Mouse (Mus musculus) erythroblast, adult 5-6 weeks (primary cell): ENCODE measurements around the gene Draxin. TPM values are rescaled to one million over a fixed set of nuclear protein-coding genes. Genes with fewer than 3 reads are reported as not detected.
A peak's percentile ranks its signal among the peaks of the same experiment; 100 is the strongest.
"Not testable (repeated sequence)": the region's sequence is repeated elsewhere in the genome, so short reads cannot be mapped to it uniquely, and the experiment has no call there.

Experiments used
- ATAC-seq: replicated peaks from 2 replicates; pipeline ENCODE4 v1.8.0; 2016; ENCODE audit warnings: moderate number of reproducible peaks, mild to moderate bottlenecking, moderate TSS enrichment, inconsistent platforms; ENCODE audit not compliant: poor library complexity, low FRiP score, severe bottlenecking
- total RNA-seq, 2 experiments: library from RNA; stranded (forward) in 1 of 2; stranded (reverse) in 1 of 2; fragments of 150-400 nt in 1 of 2; fragments of 200-764, 138-1000 nt in 1 of 2; gene quantifications; 2 replicates each; pipeline versions ENCODE4 v1.2.3 to v1.2.4; 2015 to 2017; ENCODE audit warnings: low replicate concordance in 2 of 2

Gene Draxin
- total RNA-seq, 2 experiments from 2014 or later: not detected

DNA sequence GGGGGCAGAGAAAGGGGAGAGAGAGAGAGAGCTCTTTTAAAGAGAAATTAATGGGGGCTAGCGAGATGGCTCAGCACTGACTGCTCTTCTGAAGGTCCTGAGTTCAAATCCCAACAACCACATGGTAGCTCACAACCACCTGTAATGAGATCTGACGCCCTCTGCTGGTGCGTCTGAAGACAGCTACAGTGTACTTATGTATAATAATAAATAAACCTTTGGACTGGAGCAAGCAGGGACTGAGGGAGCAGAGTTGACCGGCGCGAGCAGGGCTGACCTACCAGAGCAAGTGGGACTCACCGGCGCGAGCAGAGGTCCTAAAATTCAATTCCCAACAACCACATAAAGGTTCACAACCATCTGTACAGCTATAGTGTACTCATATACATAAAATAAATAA, 10.9 kb downstream of the Draxin start:
- not testable (repeated sequence) for ATAC-seq

DNA sequence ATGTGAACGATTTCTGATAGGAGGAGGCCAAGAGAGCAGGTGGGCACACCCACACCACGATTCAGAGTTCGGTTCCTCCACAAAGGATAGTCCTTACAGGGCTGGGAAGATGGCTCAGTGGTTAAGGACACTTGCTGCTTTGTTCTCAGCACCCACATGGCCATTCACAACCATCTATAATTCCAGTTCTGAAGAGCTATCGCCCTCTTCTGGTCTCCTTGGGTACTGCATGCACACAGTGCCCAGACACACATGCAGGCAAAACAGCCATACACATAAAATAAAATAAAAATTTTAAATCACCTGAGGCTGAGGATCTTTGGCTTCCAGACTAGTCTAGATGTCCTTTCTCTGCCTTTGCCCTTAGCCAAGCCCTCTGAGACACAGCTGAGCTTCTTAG, 13.1 kb downstream of the Draxin start:
- no peak for ATAC-seq

GRCm38 (mm10) chr4:148116657-148117056, 13.8 kb downstream of the Draxin start:
- ATAC-seq: no peak

DNA sequence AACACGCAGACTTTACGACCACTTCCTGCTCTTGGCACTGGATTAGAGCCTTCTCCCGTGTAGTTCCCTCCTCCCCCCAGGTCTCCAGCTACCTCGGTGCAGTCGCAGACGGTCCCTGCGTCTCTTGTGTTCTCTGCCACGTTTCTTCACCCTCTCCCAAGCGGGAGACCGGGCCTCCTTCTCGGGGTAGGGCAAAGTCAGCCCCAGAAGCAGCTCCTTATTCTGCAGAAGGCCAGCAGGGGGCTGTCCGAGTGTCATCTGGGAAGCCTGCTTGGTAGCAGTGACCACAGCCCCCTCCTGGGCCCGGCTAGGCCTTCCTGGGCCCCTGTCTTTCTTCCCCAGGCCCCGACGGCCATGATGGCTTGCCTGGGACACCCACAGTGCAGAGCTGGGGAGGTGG, 15.0 kb downstream of the Draxin start:
- ATAC-seq: no peak

DNA sequence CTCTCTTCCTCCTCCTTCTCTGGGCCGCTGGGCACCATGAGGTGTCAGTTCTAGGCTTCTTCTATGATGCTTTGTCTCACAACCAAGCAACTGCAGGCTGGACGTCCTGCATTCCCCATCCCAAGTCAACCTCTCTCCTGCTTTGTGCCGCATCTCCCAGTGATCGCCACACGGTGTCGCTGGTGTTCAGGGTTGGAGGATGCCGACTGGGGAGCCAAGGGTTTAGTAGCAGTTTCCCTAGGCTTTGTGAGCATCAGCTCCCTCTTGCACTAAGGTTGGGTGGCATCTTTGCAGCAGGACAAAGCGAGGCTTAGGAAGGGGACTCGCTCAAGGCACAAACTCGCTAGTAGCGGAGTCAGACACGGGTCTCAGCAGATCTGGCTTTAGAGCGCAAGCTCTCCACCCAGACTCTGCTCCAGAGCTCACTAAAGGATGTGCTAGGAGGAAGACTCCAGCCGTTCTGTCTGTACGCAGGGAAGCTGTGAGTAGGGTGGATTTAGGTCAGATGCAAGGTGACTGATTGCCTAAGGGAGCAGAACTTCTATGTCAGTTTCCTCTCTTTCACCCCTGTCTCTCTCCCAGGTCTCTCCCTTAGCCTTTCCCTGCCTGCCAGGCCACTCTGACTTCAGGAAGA, 15.6 kb downstream of the Draxin start:
- ATAC-seq: peak; percentile 81

GRCm38 (mm10) chr4:148112519-148112918, 18.0 kb downstream of the Draxin start:
- ATAC-seq: no peak

- no peak for ATAC-seq
These were observed 21.3 kb downstream of the Draxin start for GRCm38 (mm10) chr4:148109215-148109614.

DNA sequence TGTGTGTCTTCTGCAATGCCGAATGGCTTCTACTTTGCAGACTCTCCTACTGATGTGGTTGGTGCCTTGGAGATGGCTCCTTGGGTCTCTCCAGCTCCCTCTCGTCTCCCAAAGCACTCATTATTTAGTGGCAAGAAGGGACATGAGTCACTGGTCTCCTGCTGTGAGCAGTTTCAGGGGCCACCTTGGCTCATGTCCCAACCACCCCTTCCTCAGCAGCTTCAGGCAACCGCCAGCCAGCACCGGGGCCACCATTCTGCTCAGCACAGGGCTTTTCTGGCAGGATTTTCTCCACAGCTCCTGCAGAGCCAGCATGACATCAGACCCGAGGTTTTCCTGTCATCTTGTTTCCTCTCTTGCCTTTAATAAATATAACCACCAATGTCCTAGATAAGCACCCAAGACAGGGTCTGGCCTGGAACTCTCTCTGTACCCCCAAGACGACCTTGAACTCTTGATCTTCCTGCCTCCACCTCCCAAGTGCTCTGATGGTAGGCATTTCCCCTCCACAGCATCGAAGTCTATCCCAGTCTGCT, 21.9 kb downstream of the Draxin start:
- no peak for ATAC-seq

- no peak for ATAC-seq
These were observed 22.7 kb downstream of the Draxin start for GRCm38 (mm10) chr4:148107621-148108291.

DNA sequence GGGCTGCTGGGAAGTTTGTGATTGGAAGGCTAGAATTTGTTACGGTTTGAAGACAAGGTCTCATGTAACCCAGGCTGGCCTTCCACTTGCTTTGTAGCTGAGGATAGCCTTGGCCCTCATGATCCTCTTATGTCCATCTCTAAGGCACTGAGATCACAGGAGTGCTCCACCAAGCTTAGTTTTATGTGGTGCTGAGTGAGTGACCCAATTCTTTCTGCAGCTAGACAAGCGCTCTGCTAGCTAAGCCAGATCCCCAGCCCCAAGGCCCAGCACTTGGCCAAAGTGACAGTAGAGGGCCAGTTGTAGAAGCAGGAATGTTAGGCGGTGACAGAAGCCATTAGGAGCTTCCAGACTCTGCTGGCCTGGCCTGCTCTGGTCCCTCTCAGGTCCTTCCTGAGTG, 26.4 kb downstream of the Draxin start:
- ATAC-seq: no peak

DNA sequence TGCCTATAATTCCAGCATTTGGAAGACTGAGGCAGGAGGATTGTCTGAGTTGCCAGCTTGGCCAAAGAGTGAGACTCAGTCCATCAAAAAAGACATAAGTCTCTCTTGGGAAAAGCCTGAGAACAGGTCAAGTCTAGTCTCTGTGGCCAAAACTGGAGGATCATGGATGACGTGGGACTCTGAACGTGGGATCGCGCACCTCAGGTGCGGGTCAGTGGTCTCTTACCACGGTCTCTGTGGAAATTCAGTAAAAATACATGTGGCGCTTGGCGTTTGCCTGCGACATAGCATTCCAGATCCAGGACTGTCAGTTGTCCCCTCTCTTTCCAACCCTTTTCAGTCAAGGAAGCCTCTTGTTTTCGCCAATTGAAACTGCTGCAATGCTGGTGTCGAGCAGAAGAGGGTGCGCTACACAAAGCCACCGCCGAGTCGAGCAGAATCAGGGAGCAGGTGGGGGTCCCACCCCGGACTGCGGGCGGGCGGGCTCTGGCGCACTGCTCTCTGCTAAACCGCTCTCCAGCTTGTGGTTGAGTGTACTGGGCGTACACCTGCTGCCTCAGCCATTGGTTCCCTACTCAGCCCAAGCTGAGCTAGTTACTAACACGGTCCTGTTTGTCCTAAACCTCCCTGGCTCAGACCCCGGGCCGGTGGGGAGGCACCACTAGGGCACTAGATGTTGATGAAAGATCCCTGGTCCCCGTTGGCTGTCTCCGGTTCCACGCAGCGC, 28.5 kb downstream of the Draxin start:
- ATAC-seq: no peak

GRCm38 (mm10) chr4:148098666-148099065, 31.8 kb downstream of the Draxin start:
- ATAC-seq: no peak

- no peak for ATAC-seq
These were observed 32.6 kb downstream of the Draxin start for GRCm38 (mm10) chr4:148097936-148098335.

GRCm38 (mm10) chr4:148095081-148095480, 35.4 kb downstream of the Draxin start:
- no peak for ATAC-seq

DNA sequence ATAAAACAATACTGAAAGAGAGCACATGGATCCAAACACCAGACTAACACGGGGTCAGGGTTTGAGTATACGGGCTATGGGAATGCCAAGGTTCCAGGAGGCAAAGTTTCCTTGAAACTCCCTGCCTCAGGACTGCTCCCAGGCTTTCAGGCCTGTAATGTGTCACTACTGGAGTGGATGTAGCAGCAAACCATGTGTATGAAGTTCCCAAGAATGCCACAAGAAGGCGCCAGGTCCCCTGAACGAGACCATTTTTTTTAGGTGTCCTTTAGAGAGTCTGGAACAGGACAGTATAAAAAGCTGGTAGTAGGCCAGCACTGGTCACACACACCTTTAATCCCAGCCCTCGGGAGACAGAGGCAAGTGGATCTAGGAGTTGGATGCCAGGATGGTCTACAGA, 36.3 kb downstream of the Draxin start:
- ATAC-seq: no peak

GRCm38 (mm10) chr4:148092551-148093271, 37.8 kb downstream of the Draxin start:
- no peak for ATAC-seq

DNA sequence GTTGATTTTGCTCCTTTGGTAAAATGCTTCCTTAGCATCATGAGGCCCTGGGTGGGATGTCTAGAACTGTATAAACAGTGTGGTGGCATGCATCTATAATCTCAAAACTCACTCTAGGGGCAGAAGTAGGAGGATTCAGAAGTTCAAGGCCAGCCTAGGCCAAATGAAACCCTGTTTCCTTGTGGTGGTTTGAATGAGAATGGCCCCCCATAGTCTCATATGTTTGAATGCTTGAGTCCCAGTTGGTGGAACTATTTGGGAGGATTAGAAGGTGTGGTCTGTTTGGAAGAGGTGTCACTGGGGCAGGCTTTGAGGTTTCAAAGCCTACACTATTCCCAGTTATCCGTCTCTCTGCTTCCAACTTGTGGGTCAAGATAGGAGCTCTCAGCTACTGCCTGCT, 39.3 kb downstream of the Draxin start:
- ATAC-seq: no peak

- ATAC-seq: no peak
These were observed 41.3 kb downstream of the Draxin start for GRCm38 (mm10) chr4:148089166-148089565.

DNA sequence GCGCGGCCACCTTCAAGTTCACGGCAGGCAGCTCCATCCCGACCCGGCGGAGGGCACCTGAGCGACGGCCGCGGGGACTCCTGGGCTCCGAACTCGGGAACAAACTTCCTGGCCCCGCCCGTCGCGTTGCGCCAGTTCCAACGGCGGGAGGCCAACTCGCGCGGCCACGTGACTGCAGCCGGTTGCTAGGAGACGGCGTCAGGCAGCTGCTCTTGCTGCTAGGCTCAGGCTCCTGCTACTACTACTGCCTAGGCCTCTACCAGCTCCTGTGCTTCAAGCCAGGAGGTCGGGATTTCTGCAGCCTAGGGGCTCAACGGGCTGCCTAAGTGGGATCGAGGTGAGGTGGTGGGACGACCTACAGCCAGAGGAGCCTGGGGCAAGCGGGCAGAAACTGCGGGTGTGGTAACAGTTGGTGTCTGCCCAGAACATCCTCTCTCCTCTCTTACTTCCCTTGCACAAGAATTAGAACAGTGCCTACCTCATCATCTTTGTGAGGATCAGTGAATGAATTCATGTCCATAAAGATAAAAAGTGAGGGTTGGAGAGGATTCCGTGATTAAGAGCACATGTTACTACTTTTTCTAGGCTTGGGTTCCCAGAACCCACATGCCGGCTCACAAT, 42.5 kb downstream of the Draxin start, which contains the start of gene Agtrap:
Agtrap (minus strand) TSS at position 125 of the 621 bp plus-strand sequence.
- ATAC-seq: peak; percentile 90
